Mouse (Mus musculus) adrenal gland, postnatal 4 days (tissue): ENCODE data around the gene Ptprn2. TPM values are rescaled to one million over a fixed set of nuclear protein-coding genes. Genes with fewer than 3 reads are reported as not detected.

Experiments
- DNase-seq, 2 experiments: peaks; one replicate each; pipeline ENCODE4 v3.0.0; 2021 to 2022; ENCODE audit warnings: low spot score in 2 of 2, mixed read lengths in 2 of 2
- total RNA-seq, 2 experiments: library from RNA; stranded (reverse); gene quantifications; 2 replicates each; pipeline ENCODE4 v1.2.3; 2021

Gene Ptprn2
- total RNA-seq, 2 experiments from 2014 or later = 22.2 to 28.1 TPM

DNA sequence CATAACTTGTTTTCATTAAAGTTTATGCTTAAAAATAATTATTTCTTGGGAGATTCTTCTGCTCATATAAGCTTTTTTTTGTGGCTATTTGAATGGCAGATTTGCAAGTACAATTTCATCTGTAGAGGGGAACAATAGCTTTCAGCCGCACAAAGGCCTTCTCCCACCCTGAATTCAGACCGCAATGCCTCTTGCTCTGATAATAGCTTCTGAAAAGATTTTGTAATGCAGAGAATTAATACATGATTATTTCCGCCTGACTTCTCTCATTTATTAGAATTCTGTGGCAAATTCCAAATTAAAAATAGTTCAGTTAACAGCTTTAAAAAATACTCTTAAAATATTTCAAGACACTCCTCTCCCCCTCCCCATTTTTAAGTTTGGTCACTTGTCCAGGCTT is 671.3 kb downstream of the Ptprn2 start:
- DNase-seq = no peak

DNA sequence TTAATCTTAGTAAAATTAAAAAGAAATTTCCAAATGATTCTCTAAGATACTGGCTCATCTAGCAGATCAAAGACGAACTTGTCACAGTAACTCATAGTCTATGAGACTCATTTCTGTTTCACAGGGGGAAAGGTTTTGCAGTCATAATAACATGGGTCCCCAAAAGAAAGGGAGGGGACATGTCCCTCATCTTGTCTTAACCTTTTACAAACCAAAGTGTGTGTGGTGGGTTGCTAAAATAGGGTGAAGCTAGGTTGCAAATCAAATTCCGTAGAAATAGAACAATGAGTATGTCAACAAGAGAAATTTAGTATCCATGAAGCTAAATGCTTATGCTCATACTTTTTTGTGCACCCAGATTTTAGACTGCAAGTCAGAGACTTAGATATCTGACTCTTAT is 671.7 kb downstream of the Ptprn2 start:
- DNase-seq = no peak

DNA sequence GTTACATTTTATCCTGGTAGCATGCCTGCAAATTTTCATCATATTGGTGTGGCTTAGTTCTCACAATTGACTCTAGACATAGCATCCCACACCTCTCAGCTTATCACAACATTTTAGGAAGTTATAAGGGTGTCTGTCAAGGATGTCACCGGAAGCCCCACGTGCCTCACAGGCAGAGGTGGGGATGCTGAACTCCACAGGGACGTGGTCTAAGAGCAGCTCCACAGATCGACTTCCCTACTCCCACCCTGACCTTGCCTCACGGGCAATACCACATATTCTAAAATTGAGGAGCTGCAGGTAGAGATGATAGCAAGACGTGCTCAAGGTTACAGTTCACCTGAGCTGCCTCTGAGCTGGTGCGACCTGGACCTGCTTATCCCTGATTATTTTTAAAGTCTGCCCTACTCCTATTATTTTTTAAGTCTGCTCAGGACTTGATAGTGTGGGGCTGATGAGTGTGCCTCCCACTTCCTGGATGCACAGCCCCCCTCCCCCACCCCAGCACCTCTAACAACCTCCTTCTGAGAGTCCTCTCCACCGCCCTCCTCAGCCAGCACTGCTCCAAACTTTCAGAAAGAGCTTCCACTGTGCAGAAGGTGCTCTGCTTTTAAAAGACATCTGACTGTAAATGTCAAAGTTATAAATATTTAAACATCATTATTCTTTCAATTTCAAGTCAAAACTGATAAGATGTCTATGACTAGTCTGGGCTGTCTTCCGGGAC is 672.3 kb downstream of the Ptprn2 start:
- DNase-seq = no peak

DNA sequence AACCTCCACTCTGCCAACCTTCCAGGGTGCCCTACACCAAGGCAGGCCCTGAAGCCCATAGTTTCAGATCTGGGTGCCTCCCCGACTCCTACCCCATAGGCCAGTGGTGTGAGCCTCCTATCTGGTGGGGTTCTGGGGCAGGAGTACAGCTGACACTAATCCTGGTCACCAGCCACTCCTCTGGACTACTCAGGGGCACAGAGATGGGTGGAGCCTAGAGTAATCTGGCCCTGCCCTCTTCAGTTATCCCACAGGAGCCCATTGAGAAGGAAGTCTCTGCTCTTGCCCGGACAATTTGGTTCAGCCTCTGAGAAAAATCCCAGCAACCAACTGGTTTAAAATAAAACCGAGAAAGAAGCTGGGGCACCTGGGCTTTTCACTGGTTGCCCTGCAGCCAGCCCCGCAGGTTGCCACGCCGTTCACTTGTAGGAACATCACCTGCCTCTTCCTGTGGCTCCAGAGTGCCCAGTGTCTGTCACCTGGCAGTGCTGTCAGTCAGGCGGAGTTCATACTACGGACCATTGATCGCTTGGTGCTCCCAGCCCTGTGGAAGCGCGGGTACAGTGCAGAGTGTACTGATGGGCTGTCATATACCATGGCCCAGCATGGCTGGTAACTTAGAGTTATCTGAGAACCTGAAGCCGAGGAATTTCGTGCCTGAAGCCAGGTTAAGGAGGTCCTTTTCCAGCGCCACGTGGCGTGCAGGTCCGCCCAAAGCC is 673.6 kb downstream of the Ptprn2 start:
- DNase-seq = no peak

DNA sequence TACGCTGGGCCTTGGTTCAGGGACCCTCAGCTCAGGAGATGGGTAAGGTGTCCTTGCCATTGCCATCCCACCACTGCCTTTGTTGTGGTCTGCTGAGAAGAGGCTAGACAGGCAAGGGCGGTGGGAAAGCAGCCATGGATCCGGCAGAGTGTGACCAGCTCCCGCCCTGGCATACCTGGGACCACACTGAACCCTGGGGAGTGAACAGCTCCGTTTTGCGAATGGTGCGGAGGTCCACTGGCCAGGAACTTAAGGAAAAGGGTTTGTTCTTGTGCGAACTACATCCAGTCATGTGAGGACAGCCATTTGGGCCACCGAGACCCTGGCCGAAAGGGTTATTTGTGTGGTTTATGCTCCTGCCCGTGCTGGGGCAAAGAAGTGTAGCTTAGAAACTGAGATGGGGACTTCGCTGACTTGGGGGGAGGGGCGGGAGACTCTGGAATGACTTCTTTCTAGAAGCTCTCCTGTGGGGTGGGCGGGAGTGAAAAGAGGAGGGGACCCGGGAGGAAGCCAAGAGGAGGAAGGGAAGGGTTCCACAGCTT is 674.2 kb downstream of the Ptprn2 start:
- no peak for DNase-seq

DNA sequence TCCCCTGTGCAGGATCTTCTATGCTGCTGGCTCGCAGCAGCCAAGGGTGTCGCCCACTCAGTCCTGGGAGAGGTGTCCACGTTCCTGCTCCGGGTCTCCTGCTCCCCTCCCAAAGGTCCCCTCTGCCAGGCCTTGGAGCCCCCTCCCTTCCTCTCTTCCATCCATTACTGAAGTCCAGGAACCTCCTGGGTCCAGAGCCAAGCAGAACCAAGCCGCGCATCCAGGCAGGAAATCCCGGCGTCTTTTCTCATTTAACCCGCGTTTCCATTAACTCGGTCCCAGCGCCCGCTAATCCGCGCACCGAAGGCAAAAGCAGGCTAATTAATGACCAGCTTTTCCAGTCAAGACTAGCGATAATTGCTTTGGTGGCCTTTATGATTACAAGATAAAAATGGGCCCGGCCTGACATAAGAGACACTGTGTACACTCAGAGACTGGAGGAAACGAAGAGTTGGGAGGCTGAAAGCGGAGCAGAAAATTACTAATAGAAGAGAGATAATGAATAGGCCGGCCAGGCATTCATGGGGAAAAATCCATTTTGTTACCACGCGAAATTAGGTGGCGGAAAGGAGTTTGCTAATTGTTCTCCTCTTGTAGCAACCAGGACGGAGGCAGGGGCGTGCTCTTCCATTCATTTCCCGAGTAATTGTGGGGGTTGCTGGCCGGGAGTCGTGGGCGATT is 674.8 kb downstream of the Ptprn2 start:
- no peak for DNase-seq

DNA sequence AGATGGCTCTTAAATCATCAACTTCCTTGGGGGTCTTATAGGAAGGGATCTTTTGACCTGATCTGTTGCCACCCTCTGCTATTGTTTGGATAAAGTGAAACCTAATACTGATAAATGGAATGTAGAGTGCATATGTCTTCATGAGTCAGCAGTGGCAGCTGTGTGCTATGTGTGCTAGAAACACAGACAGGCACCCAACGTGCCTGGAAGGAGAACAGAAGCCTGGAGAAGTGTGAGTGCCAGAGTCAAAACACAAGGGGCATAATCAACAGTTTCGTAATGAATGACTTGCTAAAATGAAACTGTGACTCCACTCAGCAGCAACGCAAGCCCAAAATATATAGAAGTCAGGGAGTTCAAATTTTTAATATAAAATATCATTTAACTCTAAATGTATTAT is 676.7 kb downstream of the Ptprn2 start:
- DNase-seq = no peak

DNA sequence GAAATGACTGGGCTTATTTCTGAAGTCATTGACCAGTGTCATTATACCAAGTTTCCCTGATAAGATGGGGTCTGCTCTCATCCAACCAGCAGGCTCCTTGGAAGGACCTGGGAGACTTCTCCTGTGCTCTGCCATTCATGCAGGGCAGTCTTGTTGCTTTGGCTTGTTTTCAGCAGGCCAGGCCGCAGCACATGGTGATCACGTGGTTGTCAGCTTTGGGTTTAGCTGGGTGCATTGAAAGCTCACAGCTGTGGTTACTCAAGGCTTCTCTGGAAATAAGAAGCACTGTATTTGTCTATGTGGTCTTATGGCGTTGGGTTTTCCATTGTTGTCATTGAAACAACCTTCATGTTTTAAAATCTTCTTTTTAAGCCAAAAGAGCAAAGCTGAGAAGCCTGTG is 678.3 kb downstream of the Ptprn2 start:
- no peak for DNase-seq

DNA sequence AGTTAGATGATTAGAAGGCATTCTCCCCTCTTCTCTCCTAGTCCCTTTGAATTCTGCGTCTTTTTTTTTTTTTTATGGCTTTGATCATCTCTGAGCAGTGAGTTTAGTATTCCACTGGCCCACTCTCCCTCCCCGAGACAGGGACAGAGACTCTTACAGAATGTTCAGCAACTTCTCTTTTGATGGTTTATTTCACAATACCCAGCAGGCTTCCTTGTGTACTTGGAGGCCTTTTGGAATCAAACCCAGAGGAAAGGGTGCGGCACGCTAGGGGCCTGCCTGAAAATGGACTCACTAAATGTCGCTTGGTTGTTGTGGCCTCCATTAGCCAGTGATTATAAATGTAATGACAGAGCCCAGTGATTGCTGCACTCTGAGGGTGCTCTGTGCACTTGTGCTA is 680.7 kb downstream of the Ptprn2 start:
- no peak for DNase-seq

DNA sequence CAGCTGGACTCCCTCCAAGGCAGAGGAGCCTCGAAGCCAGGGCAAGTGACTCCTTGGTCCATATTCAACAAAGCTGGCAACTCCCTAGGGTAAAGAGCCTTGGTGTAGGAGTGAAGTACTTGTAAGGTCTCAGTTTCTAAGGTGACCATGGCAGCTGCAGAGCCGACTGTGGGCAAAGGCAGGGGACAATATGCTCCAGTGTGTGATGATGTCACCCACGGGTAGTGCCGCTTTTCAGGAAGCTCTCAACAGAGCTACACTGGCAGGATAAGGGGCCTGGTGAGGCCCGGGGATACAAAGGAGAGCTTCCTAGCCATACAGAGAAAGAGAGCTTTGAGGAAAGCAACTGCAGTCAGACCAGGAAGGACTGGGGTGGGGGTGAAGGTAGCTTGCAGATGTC is 684.1 kb downstream of the Ptprn2 start:
- DNase-seq = no peak

DNA sequence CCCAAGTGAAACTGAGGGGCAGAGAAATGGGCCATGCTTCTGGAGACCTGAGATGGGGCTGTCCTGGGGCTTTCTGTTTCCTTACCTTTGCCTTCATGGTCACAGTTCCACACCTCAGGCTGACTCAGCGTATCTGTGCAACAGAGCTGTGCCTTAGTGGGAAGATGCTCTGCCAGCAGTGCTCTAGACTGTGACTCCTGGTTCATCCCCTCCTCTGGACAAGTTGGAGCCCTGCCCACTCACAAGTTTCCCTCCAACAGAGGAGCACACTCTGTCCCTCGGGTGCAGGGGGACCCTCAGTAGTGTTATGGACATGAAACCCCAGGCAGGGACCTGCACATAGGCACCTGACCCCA is 687.0 kb downstream of the Ptprn2 start:
- DNase-seq = no peak

DNA sequence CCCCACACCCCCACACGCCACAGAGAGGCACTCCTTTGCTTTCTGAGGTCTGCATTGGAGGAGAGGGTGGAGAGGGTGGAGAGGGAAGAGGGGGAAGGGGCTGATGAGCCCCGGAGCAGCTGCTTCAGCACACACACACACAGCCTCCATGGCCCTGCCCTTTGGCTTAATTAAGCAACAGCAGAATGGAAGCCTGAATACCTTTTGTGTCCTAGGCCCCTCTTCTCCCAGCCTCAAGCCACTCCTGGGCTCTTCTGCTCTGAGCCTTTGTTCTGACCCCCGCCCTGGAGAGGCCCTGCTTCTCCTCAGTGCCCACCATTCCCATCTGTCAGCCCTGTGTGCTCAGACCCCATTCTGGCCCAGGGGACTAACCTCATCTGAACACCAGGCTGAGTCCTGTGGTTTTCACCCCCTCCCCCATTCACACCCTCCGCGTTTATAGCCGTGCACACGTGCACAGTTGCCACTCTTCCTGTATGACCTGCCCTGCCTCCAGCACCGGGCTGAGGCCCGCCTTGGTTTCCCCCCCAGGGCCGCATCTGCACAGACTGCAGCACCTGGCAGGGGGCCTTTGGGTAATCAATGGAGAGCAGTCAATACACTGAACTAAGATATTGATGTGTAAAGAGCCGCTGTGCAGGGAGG is 687.5 kb downstream of the Ptprn2 start:
- no peak for DNase-seq

DNA sequence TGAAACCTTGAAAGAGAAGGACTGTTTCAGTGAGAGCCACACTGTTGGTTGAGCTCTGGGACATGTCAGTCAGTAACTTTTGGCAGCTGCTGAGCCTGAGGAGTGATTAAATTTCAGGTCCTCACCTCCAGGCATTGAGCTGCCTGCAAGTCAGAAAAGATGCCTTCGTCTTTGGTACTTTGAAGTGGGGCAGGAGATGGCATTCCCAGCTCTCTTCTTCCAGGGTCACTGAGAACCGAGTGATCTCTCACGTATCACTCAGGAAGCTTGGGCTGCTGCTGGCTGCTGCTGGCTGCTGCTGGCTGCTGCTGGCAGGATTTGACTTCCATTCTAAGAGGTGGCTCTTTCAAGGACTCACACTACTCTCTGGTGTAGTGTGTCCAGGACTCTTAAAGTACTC is 688.7 kb downstream of the Ptprn2 start:
- no peak for DNase-seq

DNA sequence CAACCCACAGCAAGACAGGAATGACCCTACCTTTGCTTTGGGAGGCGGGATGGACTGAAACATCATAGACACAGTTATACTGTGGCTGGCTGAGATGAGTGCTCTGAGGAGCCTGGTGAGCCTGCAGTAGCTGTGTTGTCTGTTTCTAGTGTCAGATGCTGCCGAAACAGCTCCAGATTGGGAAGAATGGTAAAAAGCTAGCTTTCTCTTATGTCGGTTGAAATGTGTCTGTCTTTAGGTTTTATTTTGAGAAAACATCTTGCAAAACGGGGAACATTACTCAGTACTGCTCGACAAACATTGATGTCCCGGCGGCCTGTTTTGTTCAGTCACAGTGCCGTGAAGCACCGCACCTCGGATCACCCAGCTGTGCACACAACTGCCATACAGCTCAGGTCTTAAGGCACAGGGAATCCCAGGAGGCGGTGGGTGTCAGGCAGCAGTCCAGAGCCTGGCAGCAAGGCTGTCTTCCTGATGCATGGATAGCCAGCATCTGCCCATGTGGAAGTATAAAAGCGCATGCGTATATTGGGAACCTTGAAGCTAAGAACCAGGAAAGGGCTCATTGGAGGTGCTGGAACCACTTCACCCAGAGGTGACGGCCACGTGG is 689.7 kb downstream of the Ptprn2 start:
- DNase-seq = no peak

DNA sequence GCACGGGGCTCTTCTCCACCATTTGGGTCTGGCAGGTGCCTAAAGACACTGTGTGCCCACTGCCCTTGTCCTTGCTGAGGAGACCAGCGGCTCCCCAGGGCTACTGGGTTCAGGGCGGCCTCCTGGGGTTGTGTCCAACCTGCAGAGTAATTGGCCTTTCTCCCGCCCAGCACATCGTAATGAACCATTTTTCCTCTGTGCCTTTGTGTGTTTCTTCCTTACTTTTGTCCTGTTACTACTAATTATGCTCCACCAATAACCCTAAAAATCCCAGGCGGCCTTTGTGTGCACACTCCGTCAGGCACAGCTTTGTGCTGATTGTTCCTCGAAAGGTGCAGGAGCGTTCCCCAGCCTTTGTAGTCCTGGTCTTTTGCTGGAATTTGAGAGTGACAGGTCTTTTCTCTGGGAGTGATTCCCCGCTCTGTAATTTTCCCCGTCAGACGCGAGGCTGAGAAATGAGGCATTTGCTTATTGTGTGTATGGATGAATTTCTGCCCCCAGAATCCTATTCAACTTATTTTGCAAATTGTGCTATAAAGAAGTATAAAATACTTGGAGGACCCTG is 690.8 kb downstream of the Ptprn2 start:
- no peak for DNase-seq

DNA sequence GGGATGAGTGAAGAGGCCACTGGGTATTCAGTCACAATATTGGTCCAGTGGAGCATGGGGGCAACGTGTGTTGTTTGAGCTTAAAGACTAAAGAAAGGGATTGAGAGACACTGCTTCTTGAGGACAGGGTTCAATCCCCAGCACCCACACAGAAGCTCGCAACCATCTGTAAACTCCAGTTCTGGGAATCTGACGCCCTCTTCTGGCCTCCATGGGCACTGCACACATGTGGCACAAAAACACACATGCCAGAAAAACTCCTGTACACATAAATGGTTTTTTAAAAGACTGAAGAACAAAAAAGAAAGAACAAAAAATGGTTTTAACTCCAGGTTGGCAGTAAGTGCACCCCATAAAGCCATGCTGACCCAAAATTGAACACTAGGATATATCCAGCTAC is 701.6 kb downstream of the Ptprn2 start:
- DNase-seq = no peak

DNA sequence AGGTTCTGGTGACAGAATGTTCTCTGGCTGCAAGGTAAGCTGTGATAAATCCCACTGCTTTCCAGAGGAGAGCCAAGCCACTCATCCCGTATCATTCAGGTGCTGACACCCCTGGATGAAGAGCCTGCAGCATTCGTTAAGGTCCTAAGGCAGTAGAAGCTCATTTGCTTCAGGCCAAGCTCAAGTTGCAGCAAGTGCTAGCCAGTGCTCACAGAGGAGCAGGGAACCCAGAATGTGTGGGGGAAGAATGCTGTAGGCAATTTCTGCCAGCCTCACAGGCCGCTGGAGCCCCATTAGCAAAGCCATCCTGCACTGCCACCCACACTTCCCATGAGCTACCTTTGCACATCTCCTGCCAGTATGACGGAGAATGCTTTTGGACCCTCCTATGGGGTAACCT is 706.5 kb downstream of the Ptprn2 start:
- no peak for DNase-seq

DNA sequence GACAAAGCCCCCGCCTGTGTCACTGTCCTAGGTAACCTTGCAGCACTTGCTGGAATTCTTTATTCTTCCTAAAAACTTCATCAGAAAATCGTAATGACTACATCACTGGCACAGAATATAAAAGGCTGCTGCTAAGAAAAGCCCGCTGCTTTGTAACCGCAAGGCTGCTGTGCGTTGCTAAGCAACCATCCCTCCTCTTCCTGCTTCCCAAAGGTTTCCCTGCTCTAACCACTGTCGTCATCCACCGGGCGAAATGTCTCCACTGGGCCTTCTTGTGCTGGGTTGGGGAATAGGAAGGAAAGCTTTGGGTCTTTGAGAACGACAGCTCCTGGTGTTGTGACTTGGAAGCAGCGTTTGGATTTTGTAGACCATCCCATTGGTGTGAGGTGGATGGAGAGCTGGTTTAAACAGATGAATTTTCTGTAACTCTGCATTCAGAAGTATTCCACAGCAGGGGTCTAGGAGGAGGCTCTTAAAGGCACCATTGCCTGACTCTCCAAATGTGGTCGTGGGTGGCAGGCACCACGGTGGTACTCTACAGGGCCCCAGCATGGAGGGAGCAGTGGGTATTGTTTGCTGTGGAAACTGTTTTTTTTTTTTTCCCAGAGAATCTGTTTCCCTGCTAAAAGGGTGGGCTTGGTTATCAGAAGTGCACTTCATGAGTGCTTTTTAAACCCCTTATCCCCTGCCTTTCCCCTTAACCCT is 711.4 kb downstream of the Ptprn2 start:
- no peak for DNase-seq

DNA sequence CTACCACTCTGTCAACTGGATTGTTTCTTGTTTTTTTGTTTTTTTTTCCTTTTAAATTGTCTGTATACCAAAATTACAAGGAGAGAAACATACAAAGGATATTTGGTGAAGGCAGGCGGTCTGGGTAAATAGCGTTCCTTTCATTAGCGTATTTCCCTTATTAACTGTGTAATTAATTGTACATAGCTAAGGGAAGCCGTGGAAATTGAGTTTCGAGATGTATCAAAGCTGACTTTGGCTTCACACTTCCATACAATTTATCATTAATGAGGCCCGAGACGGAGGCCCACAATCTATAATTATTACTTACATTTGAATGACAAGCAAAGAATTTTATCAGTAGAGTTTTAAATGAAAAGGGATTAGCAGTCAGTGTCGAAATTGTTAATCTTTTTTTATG is 712.6 kb downstream of the Ptprn2 start:
- no peak for DNase-seq

DNA sequence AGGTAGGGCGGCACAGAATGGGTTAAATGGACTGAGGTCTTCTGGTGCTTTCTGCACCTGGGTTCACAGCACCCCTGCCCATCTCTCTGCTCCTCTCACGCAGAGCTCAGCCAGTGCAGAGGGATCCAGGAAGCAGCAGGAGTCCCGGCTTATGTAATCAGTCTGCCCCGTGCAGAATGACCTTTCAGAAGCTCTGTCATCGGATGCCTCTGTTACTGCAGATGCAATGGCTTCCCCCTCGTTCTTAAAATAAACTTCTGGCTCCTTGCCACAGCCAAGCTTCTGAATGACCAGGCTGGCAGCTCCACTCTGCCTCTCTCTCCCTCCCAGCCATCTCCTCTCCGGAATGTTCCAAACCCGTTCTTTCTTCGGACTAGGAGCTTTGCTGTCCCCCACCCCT is 714.6 kb downstream of the Ptprn2 start:
- DNase-seq = peak in 1 of 2 experiments; percentile 46
